Mouse (Mus musculus): ENCODE measurements around the gene Gstp1. TPM values are rescaled to one million over a fixed set of nuclear protein-coding genes. Genes with fewer than 3 reads are reported as not detected.

Gene Gstp1
- polyA plus RNA-seq, 1 experiment from 2014 or later, result 793 TPM

DNA sequence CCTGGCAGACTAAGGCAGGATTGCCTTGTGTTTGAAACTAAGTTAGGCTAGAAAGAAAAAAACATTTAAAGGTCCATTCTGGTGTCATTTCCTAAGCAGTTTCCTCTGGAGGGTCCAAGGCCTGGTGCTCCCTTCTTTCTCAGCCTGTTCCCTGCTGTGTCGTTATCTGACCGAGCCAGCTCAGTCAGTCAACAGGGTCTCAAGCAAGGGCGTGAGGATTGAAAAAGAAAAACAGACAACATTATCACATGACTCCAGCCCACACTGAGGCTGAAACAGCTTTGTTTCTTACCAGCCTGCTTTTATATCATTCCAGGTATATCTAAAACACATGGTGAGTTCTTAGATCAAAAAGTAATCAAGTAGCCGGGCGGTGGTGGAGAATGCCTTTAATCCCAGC, 22.1 kb downstream of the Gstp1 start:
- Histone ChIP-seq H3K9me3 (replicated peaks; ENCODE audit: control insufficient read depth, low read length) (no peaks in the 10 kb centered on the region), H3K4me1 (ENCODE audit: control insufficient read depth, insufficient read depth, low read length) (peaks cover 19% of the 10 kb centered on the region), H3K36me3 (ENCODE audit: control insufficient read depth, insufficient read depth, low read length) (no peaks in the 10 kb centered on the region), H3K27ac (ENCODE audit: low read length) (no peak overlapping the region), H3K4me3 (replicated peaks; ENCODE audit: low read length) (no peak overlapping the region), H3K27me3 (ENCODE audit: control insufficient read depth, insufficient read depth, low read length) (no peaks in the 10 kb centered on the region), H3K4me2 (ENCODE audit: low read depth, low read length) (no peak overlapping the region), H3K9ac (ENCODE audit: low read length) (no peak overlapping the region)
- 61% methylated on average over 5 of the region's 5 CpGs for WGBS
- no peak for ATAC-seq (ENCODE audit: insufficient read depth, low FRiP score)

DNA sequence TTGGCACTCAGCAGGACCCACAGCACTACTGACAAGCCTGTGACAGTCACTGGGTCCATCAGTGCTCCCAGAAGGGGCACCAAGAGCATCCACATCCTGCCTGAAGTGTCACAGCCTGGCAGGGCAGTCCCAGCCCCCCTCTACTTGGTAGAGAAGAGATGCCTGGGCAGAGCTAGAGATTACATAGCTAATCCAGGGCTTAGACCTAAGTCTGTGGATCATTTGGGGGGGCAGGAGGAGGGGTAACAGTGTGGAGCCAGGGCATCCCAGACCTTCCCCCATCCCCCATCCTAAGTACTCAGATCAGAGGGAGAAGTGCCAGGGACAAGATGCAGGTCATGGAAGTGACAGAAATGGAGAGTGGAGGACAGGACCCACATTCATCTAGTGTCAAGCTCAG, 23.0 kb downstream of the Gstp1 start:
- ATAC-seq (ENCODE audit: insufficient read depth, low FRiP score), result no peak
- no peak overlapping the region for H3K9ac ChIP-seq (ENCODE audit: low read length)
- no peak overlapping the region for H3K4me2 ChIP-seq (ENCODE audit: low read depth, low read length)
- H3K27ac ChIP-seq (ENCODE audit: low read length), result no peak overlapping the region
- H3K4me3 ChIP-seq (replicated peaks; ENCODE audit: low read length), result no peak overlapping the region
- no peaks in the 10 kb centered on the region for H3K27me3 ChIP-seq (ENCODE audit: control insufficient read depth, insufficient read depth, low read length)
- H3K4me1 ChIP-seq (ENCODE audit: control insufficient read depth, insufficient read depth, low read length), result peaks cover 17% of the 10 kb centered on the region
- no peaks in the 10 kb centered on the region for H3K9me3 ChIP-seq (replicated peaks; ENCODE audit: control insufficient read depth, low read length)
- H3K36me3 ChIP-seq (ENCODE audit: control insufficient read depth, insufficient read depth, low read length), result 0 out of 2 replicates have a peak, but pooled peaks cover 2% of the 10 kb centered on the region

DNA sequence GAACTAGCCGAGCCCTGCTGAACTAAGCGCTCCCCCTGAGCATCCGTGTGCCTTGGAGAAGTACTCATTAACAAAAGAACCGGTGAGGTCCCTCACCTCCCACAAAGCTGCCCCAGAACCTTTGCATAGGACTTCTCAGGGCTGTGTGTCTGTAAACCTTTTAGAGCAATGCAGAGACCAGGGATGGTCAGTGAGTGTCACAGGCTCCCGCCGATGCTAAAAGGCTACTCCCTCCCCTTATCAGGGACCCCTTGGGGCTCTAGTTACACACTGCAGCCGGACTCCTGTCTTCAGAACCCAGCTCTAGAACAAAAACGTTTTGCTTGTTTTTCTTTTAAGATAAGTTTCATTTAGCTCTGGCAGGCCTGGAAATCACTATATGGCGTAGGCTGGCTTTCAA, 24.7 kb downstream of the Gstp1 start:
- H3K9ac ChIP-seq (ENCODE audit: low read length), result peak overlapping the region; percentile 67
- no peaks in the 10 kb centered on the region for H3K27me3 ChIP-seq (ENCODE audit: control insufficient read depth, insufficient read depth, low read length)
- peaks cover 13% of the 10 kb centered on the region for H3K4me1 ChIP-seq (ENCODE audit: control insufficient read depth, insufficient read depth, low read length)
- H3K36me3 ChIP-seq (ENCODE audit: control insufficient read depth, insufficient read depth, low read length), result 0 out of 2 replicates have a peak, but pooled peaks cover 6% of the 10 kb centered on the region
- H3K4me2 ChIP-seq (ENCODE audit: low read depth, low read length), result peak overlapping the region; percentile 61
- no peaks in the 10 kb centered on the region for H3K9me3 ChIP-seq (replicated peaks; ENCODE audit: control insufficient read depth, low read length)
- peak; percentile 5; the same call in 1 of the 2 replicates for ATAC-seq (ENCODE audit: insufficient read depth, low FRiP score)
- WGBS, result 13% methylated on average over 9 of the region's 9 CpGs
- H3K4me3 ChIP-seq (replicated peaks; ENCODE audit: low read length), result peak overlapping the region; percentile 89
- H3K27ac ChIP-seq (ENCODE audit: low read length), result 0 out of 2 replicates have a peak overlapping the region, but pooled peaks have one; percentile 22

DNA sequence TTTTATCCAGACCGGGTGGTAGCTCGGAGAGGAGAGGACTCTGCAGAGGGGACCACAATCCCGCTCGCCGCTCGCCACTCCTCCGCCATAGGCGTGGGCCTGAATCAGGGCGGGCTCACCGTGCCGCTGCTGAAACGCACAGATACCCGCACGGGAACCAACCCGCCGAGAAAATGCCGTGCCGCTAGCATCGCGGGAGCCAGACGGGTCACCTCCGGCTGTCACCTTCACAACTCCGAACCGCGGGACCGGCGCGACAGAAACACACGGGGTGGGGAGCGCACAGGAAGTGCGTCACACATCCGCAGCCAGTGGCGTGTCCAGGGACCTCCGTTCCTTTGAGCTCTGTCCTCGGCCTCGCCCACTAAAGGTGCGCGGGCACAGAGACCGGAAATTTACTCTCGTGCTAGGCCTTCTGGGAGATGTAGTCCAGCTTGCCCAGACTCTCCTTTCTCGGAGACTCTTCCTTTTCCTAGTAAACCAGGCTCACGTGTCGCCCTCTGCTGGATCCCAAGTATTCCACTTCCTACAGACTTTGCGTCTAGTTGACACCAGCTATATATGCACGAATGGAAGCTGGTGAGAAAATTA, 25.3 kb downstream of the Gstp1 start, which contains the start of gene Ndufv1:
Gene Ndufv1, minus strand, starts transcription at position 375 of the 591 bp plus-strand sequence.
- Histone ChIP-seq H3K27me3 (ENCODE audit: control insufficient read depth, insufficient read depth, low read length) (no peaks in the 10 kb centered on the region), H3K27ac (ENCODE audit: low read length) (peak within 1 kb of the TSS; percentile 24; the same call in 1 of the 2 replicates), H3K36me3 (ENCODE audit: control insufficient read depth, insufficient read depth, low read length) (peaks cover 8% of the 10 kb centered on the region; the same call in 1 of the 2 replicates), H3K4me1 (ENCODE audit: control insufficient read depth, insufficient read depth, low read length) (peaks cover 13% of the 10 kb centered on the region), H3K4me3 (replicated peaks; ENCODE audit: low read length) (peak within 1 kb of the TSS; percentile 89), H3K9ac (ENCODE audit: low read length) (peak within 1 kb of the TSS; percentile 79), H3K9me3 (replicated peaks; ENCODE audit: control insufficient read depth, low read length) (no peaks in the 10 kb centered on the region), H3K4me2 (ENCODE audit: low read depth, low read length) (peak within 1 kb of the TSS; percentile 72)
- peak; percentile 99 for ATAC-seq (ENCODE audit: insufficient read depth, low FRiP score)
- under 1% methylated on average over 45 of the region's 45 CpGs for WGBS

DNA sequence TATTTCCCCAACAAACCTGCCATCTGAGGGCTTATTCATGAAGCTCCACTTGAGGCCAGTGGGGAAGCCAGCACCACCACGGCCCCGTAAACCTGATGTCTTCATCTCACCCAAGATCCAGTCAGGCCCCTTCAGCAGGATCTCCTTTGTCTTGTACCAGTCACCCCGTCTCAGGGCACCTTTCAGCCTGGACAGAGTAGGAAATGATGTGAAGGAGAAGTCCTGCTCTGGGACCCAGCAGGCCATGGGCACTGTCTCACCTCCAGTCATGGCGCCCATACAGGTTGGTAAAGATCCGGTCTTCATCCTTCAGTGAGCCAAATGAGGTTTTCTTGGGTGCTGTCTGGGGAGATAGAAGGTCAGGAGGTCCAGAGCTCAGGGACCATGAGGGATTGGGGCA, 26.7 kb downstream of the Gstp1 start:
- H3K4me1 ChIP-seq (ENCODE audit: control insufficient read depth, insufficient read depth, low read length), result peaks cover 13% of the 10 kb centered on the region
- H3K4me2 ChIP-seq (ENCODE audit: low read depth, low read length), result no peak overlapping the region
- H3K4me3 ChIP-seq (replicated peaks; ENCODE audit: low read length), result no peak overlapping the region
- no peak for ATAC-seq (ENCODE audit: insufficient read depth, low FRiP score)
- no peaks in the 10 kb centered on the region for H3K27me3 ChIP-seq (ENCODE audit: control insufficient read depth, insufficient read depth, low read length)
- no peak overlapping the region for H3K9ac ChIP-seq (ENCODE audit: low read length)
- peaks cover 12% of the 10 kb centered on the region; the same call in 1 of the 2 replicates for H3K36me3 ChIP-seq (ENCODE audit: control insufficient read depth, insufficient read depth, low read length)
- no peak overlapping the region for H3K27ac ChIP-seq (ENCODE audit: low read length)
- 93% methylated on average over 5 of the region's 5 CpGs for WGBS
- no peaks in the 10 kb centered on the region for H3K9me3 ChIP-seq (replicated peaks; ENCODE audit: control insufficient read depth, low read length)

DNA sequence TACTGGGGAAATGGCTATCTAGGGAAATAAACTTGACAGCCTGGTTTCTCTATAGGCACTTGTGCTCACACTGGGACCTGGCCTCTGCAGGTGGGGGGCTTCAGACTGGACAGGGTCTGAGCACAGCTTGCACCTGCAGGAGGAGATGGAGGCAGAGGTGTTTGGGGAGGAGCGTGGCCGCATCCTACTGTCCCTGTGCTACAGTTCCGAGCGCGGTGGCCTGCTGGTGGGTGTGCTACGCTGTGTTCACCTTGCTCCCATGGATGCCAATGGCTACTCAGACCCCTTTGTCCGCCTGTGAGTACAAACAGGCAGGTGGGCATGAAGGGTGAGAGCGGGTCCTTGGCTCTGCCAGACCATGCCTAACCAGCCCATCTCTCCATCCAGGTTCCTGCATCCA, 31.8 kb downstream of the Gstp1 start:
- H3K4me2 ChIP-seq (ENCODE audit: low read depth, low read length), result no peak overlapping the region
- no peak for ATAC-seq (ENCODE audit: insufficient read depth, low FRiP score)
- H3K9me3 ChIP-seq (replicated peaks; ENCODE audit: control insufficient read depth, low read length), result no peaks in the 10 kb centered on the region
- peaks cover 12% of the 10 kb centered on the region; the same call in 1 of the 2 replicates for H3K36me3 ChIP-seq (ENCODE audit: control insufficient read depth, insufficient read depth, low read length)
- H3K4me1 ChIP-seq (ENCODE audit: control insufficient read depth, insufficient read depth, low read length), result peaks cover 11% of the 10 kb centered on the region
- no peak overlapping the region for H3K9ac ChIP-seq (ENCODE audit: low read length)
- no peaks in the 10 kb centered on the region for H3K27me3 ChIP-seq (ENCODE audit: control insufficient read depth, insufficient read depth, low read length)
- H3K27ac ChIP-seq (ENCODE audit: low read length), result no peak overlapping the region
- 94% methylated on average over 8 of the region's 8 CpGs for WGBS
- H3K4me3 ChIP-seq (replicated peaks; ENCODE audit: low read length), result no peak overlapping the region

DNA sequence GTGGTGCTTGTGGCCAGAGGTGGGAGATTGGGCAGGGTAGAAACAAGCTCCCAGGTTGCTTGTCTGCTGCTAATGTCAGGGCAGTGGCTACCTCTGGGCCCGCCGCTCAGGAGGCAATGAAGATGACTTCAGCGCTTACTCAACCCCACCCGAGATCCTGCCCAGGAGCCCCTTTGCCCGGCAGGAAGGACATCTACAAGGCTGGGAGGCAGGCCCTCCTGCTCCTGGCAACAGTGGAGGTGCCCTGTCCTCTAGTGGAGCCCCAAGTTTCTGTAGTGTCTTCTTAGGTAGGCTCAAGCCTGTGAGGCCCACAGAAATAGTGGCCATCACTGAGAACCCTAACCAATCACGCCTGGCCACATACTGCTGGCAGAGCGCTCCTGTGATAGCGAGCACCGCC, 32.7 kb downstream of the Gstp1 start:
- 91% methylated on average over 9 of the region's 9 CpGs for WGBS

DNA sequence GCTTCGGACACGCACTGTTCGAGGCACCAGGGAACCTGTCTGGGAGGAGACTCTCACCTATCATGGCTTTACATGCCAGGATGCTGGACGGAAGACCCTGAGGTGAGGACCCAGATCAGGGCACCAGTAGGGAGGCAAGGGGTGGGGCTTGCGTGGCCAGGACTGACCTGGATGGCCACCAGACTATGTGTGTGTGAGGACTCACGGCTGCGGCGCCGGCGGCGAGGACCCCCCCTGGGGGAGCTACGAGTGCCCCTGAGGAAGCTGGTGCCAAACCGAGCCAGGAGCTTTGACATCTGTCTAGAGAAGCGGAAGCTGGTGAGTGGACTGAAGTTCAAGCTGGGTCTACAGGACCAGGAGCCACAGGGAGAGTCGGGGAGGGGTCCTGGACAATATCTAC, 33.5 kb downstream of the Gstp1 start:
- WGBS, result 85% methylated on average over 15 of the region's 15 CpGs
- no peak for ATAC-seq (ENCODE audit: insufficient read depth, low FRiP score)
- no peak overlapping the region for H3K4me2 ChIP-seq (ENCODE audit: low read depth, low read length)

More for the DNA sequence above, 32.7 kb downstream of the Gstp1 start:
- Histone ChIP-seq H3K36me3 (ENCODE audit: control insufficient read depth, insufficient read depth, low read length) (peaks cover 12% of the 10 kb centered on the region; the same call in 1 of the 2 replicates), H3K9ac (ENCODE audit: low read length) (no peak overlapping the region), H3K9me3 (replicated peaks; ENCODE audit: control insufficient read depth, low read length) (no peaks in the 10 kb centered on the region), H3K4me1 (ENCODE audit: control insufficient read depth, insufficient read depth, low read length) (peaks cover 12% of the 10 kb centered on the region), H3K27ac (ENCODE audit: low read length) (no peak overlapping the region), H3K27me3 (ENCODE audit: control insufficient read depth, insufficient read depth, low read length) (no peaks in the 10 kb centered on the region), H3K4me2 (ENCODE audit: low read depth, low read length) (no peak overlapping the region), H3K4me3 (replicated peaks; ENCODE audit: low read length) (no peak overlapping the region)
- ATAC-seq (ENCODE audit: insufficient read depth, low FRiP score), result no peak

DNA sequence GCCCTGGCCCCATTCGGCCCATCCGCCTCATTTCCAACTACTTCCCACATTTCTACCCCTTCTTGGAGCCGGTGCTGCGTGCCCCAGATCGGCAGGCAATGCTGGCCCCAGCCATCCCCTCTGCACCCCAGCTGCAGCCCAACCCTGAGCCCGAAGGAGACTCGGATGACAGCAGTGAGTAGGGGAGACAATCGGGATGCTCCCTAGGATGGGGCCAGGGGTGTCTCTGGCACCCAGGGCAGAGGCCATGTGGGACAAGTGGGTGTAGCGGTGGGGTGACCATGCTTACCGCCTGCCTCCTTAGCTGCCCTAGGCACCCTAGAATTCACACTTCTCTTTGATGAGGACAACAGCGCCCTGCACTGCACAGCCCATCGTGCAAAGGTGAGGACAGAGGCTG, 34.1 kb downstream of the Gstp1 start:
- no peak for ATAC-seq (ENCODE audit: insufficient read depth, low FRiP score)
- WGBS, result 68% methylated on average over 12 of the region's 12 CpGs
- H3K9ac ChIP-seq (ENCODE audit: low read length), result no peak overlapping the region

More for the DNA sequence above, 33.5 kb downstream of the Gstp1 start:
- no peak overlapping the region for H3K27ac ChIP-seq (ENCODE audit: low read length)
- H3K4me3 ChIP-seq (replicated peaks; ENCODE audit: low read length), result no peak overlapping the region
- H3K27me3 ChIP-seq (ENCODE audit: control insufficient read depth, insufficient read depth, low read length), result no peaks in the 10 kb centered on the region
- H3K36me3 ChIP-seq (ENCODE audit: control insufficient read depth, insufficient read depth, low read length), result peaks cover 6% of the 10 kb centered on the region; the same call in 1 of the 2 replicates
- H3K9ac ChIP-seq (ENCODE audit: low read length), result no peak overlapping the region
- H3K4me1 ChIP-seq (ENCODE audit: control insufficient read depth, insufficient read depth, low read length), result peaks cover 16% of the 10 kb centered on the region
- H3K9me3 ChIP-seq (replicated peaks; ENCODE audit: control insufficient read depth, low read length), result no peaks in the 10 kb centered on the region

More for the DNA sequence above, 34.1 kb downstream of the Gstp1 start:
- H3K27ac ChIP-seq (ENCODE audit: low read length), result no peak overlapping the region
- H3K36me3 ChIP-seq (ENCODE audit: control insufficient read depth, insufficient read depth, low read length), result peaks cover 6% of the 10 kb centered on the region; the same call in 1 of the 2 replicates
- no peaks in the 10 kb centered on the region for H3K9me3 ChIP-seq (replicated peaks; ENCODE audit: control insufficient read depth, low read length)
- no peaks in the 10 kb centered on the region for H3K27me3 ChIP-seq (ENCODE audit: control insufficient read depth, insufficient read depth, low read length)
- no peak overlapping the region for H3K4me3 ChIP-seq (replicated peaks; ENCODE audit: low read length)
- H3K4me2 ChIP-seq (ENCODE audit: low read depth, low read length), result no peak overlapping the region
- H3K4me1 ChIP-seq (ENCODE audit: control insufficient read depth, insufficient read depth, low read length), result peaks cover 16% of the 10 kb centered on the region
